Mouse (Mus musculus) T-helper 2 cell (primary cell): Measurements from ENCODE around the gene Gm42906.

Source experiments
- in situ Hi-C: fragments of 300-600 bp; cut with MboI, MseI; formaldehyde crosslinking; loops from one replicate; pipeline ENCODE4 v1.15.1; 2025; ENCODE audit warnings: high pct_unique_total_duplicates

Gene Gm42906

DNA sequence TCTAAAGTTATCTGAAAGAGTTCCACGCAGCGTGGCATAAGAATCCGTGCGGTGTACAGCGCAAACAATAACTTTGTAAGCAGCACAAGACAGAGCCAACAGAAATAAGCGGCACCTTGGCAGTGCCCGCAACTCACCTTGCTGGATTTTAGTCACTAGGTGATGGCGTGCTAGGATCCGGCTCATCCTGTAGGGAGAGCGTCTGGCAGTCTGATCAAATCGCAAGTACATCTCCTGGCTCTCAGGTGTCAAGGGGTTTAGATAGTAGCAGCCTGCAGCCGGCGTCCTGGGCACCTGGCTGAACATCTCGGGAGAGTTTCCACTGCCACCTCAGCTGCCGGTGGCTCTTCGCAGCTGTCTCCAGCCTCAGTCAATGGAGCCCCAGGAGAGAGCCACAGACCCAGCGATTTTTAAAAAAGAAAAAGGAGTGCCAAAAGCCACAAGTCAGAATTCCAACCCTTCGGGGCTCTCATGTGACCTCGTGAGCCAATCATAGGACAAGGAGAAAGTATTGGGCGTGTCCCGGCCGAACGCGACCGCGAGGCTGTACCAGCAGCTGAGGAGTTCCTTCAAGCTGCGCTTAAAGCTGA, 238.1 kb downstream of the Gm42906 start:
- in situ Hi-C loops: no loop called here

DNA sequence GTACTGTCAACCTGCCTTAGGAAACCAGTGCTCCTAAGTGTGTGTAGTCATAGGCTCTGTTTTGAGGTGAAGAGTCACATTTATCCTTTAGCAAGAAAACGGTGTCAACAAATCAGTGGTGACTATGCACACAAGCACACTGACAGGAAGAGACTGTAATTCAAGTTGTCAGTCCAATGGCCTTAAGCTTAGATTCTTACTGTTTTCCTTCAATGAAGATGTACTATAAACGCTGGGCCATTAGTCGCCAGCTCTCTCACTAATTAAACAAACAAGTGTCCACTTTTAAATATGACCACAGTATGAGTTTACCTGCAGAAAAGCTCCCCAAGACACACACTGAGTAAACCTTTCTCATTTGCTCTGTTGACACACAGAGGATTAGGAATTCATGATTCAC, 238.6 kb downstream of the Gm42906 start:
- in situ Hi-C loops: no loop called here

DNA sequence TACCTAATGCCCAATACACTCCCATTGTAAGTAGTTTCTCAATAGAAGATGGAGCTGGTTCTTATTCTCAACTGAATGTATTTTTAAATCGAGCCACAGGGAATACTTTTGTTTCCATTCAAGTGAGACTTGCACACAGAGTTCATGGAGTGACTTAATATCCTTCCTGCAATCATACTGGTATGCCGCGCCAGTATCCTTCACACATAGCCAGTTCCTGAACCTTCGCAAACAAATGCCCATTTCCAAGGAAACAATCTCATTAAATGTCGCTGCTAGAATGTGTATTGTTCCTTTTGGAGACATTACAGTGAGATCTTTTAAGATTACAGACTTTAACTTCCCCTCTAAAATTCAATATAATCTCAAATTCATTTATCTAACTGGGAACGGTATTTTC, 239.3 kb downstream of the Gm42906 start:
- in situ Hi-C loops: no loop called here

GRCm38 (mm10) chr5:151187336-151187735, 240.6 kb downstream of the Gm42906 start:
- in situ Hi-C loops: no loop called here

- in situ Hi-C loops: no loop called here
These were observed 242.6 kb downstream of the Gm42906 start for GRCm38 (mm10) chr5:151185286-151185856.

DNA sequence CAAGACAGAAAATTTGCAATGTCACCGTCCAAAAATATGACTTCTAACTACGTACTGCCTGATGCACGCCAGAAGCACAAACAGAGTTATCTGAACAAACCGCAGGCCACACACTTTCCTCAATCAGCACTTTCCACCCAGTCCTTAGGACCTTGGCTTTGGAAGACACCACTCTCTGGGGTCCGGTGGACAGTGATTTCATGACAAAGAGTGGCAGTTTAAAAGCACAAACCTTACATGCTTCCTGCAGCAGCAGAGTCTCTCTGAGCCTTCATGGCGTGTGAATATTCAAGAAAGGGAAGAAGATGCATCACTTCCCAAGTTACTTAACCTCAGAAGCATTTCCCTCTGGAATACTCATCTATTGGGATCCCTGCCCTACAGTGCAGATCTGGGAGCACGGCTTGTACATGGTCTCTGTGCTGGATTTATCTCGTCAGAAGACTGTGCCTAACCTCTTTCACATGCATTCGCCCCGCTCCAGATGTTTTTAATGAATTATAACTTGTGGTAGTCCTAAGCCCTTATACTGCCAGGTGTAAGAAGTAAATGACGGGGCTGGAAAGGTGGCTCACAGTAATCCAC, 244.2 kb downstream of the Gm42906 start:
- in situ Hi-C loops: no loop called here

DNA sequence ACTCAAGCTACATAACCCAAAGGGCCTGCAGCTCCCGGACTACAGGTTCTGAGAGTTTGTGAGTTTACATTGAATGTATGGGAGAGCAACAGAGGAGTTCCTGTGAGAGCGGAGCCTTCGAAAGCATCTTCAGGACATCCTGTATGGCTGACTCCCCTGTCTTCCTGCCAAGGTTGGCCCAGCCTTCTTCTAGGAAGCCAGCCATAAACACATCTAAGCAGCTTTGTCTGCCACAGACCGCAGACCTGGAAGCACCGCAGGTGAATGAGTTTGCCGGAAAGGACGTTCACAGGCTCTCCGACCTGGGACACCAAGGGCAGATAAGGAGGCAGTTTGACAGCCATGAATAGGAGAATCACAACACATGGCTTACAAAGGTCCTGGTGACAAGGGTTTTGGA, 246.7 kb downstream of the Gm42906 start:
- in situ Hi-C loops: no loop called here

- in situ Hi-C loops: no loop called here
These were observed 247.7 kb downstream of the Gm42906 start for GRCm38 (mm10) chr5:151180176-151180785.

DNA sequence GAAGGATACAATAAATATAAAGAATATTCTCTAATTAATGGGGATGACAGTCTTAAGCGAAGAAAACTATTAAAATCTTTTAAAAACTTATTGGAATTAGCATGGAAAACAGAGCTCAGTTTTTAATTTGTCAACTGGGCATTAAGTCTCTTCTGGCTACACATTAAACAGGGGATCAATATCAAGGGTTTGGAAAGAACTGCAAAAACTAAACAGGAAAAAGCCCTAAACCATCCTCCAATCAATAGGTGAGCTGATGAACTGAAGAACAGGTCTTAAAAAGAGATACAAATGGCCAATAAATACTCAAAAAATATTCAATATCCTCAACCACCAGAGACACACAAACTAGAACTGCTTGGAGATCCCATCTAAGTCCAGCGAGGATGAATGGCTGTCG, 250.8 kb downstream of the Gm42906 start:
- in situ Hi-C loops: no loop called here

DNA sequence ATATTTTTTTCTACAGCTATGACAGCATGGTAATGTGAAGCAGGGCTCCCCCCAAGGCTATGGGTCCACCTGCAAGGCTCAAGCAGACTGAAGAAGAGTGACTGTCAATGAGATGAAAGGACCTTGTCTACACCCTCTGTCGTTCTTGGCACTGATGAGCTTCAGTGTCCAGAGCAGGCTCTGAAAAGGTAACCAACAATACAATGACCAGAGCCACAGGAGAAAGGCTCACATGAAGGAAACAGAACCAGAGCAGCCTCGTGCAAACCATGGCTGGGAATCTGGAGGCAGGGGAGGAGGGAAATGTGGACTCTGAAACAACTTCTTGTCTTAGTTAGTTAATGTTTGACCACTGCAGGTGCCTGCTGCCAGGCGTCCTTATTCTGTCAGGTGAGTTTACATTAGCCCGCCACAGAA, 252.1 kb downstream of the Gm42906 start:
- in situ Hi-C loops: no loop called here

DNA sequence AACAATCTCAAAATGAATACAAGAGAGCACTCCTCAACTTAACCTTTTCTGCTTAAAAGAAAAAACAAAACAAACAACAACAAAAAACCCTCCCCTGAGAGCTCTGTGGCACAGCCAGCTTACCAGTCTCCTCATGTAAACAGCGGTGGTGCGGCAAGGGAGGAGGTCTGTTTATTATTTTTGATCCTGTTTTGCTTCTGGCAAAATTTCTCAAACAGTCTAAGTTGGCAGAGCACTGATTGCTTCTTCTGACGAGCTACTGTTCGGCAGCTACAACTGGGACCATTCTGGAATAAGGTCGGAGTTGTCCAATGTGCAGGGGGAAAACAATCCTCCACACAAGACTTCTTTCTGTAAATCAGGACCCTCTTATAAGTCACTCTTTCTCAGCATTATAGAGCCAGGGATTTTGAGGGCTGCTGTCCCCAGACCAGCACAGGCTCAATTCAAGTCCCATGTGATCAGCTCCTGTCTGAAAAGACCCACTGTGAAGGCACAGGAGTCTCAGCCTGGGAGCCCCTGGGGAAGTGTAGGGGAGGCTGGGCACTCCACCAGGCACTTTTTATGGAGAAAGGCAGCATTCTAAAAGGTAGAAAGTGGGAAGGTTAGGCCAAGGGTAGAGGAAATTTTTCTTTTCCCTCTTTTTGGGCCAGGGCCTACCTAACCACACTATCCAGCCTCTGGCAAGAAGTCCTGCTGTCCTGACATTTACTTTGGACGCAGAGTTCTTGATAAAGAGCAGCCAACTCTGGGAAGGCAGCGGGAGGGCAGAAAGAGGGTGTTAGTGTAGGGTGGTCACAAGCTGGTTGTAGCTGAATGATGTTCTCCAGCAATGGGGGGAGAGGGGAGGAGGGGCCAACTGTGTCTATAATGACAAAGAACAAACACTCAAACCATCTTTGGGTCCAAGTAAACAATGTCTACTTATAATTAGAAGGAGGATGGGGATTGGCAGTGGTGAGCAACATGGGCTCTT, 253.2 kb downstream of the Gm42906 start:
- in situ Hi-C loops: no loop called here

DNA sequence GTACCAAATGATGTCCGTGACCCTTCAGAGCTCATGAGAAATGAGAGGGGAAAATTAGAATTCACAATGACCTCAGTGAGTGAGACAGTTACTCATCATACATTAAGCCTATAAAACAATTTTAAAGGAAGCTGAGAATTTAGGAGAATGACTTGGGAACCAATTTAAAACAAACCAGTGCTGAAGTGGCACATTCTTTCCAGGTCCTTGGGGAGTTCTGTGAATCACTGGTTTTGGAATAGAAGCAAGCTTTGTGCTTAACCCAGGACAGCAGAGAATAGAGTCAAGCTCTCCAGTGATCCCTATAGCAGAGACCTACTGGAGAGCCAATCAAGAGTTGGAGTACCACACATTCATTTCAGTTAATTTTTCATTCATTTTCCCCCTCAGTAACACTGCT, 254.2 kb downstream of the Gm42906 start:
- in situ Hi-C loops: no loop called here

DNA sequence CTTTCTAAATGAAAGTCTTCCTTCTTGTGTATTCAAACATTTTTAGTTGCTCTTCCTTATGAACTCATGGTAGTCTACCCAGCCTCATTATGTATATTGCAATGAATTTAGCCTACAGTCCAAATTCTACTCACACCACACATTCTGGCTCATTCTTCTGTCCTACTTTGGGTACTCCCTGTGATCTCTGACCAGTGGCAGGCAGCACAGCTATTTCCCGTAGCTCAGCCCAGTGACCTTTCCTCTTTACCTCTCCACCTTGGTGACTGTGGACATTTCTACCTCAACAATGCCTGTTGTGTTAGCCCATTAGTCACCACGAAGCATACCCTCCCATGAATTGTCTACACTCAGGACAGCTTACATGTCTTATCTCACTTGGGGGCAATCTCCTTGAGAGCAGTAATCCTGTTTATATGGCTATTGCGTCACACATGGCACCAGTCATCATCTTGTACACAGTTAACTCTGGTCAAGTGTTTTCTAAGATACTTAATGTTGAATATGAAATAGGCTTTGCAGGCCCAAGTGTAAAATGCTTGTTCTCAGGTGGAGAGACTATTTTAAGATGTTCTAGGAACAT, 257.7 kb downstream of the Gm42906 start:
- in situ Hi-C loops: no loop called here

DNA sequence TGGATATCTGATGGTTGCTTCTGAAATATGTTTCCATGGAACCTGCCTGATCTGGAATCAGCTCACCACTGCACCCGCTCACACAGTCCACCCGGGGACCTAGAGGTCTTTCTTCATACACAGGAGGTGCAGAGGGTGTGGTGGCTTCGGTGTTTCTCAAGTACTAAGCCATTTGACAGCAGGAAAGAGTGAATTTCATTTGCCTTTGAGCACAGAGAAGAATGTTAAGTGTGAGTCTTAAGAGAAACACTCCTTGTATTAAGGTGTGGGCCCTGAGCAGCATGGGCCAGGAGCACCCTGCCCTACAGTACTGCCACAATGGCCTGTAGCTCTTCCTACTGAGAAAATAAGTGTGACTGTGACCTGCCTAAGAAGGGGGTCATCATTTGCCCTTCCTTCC, 259.8 kb downstream of the Gm42906 start:
- in situ Hi-C loops: no loop called here

DNA sequence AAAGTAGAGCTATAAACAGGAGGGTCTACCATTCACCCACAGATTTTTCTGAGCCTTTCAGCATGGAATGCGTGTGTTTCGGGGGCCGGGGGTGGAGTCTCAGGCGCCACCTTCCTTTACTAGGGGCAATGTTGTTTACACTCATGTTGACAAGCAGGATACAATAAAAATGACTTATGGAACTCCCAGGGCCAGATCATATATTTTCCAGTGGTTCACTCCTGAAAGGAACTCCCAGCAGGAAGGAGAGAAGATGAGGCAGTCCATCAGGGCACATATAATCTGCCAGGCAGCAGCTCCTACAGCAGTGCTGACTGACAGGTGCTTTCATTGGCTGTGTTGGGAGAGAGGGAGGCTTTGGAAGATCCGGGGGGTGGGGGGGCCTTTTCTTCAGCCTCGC, 260.3 kb downstream of the Gm42906 start:
- in situ Hi-C loops: no loop called here

- in situ Hi-C loops: no loop called here
These were observed 261.7 kb downstream of the Gm42906 start for GRCm38 (mm10) chr5:151166266-151166665.

GRCm38 (mm10) chr5:151165381-151166016, 262.5 kb downstream of the Gm42906 start:
- in situ Hi-C loops: no loop called here

GRCm38 (mm10) chr5:151164815-151165214, 263.1 kb downstream of the Gm42906 start:
- in situ Hi-C loops: no loop called here

GRCm38 (mm10) chr5:151162642-151163041, 265.3 kb downstream of the Gm42906 start:
- in situ Hi-C loops: no loop called here

GRCm38 (mm10) chr5:151155247-151155646, 272.7 kb downstream of the Gm42906 start:
- in situ Hi-C loops: no loop called here

GRCm38 (mm10) chr5:151154780-151155179, 273.2 kb downstream of the Gm42906 start:
- in situ Hi-C loops: loop anchor here (5.0 kb wide), 1 partner anchor 192 kb away; no protein-coding TSS in a partner anchor
